22 mouse cellular contexts compared by ENCODE assay signal in the genomic region with DNA sequence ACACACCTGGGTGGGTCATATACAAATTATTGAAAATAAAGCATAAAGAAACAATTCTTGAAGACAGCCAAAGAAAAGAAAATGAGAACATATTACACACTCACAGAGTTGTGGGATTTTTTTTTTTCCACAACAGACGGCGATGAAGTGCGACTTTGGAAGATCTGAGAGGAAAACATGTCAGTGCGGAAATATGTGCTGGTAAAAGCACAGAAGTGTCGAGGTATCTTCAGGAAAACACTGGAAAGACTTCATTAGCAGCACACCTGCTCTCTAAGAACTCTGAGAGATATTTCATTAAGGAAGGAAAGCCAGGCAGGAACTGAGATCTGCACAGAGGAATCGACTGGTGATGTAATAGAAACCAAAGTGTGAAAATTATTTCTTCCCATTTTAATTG.
"Had no signal": no experiment of that assay in that cellular context is flagged by ENCODE, and none has a peak within 500 bp of the region (broad histone marks: within the 10 kb centered on the region; RNA-seq: fewer than 3 reads in every experiment).

No protein-coding gene starts in this region.

- H3K9ac ChIP-seq: limb, embryonic 13.5 days; liver, embryonic 12.5 days; liver, embryonic 15.5 days; lung, embryonic 15.5 days; midbrain, embryonic 12.5 days; midbrain, embryonic 15.5 days; neural tube, embryonic 12.5 days; neural tube, embryonic 15.5 days had no signal

- ATAC-seq: liver, embryonic 12.5 days; midbrain, embryonic 15.5 days had no signal

- H3K36me3 ChIP-seq: limb, embryonic 10.5 days; limb, embryonic 13.5 days; liver, embryonic 12.5 days; liver, embryonic 15.5 days; lung, embryonic 15.5 days; midbrain, embryonic 12.5 days; midbrain, embryonic 15.5 days; neural tube, embryonic 12.5 days; neural tube, embryonic 15.5 days had no signal

- H3K4me2 ChIP-seq: limb, embryonic 13.5 days; liver, embryonic 12.5 days; liver, embryonic 15.5 days; lung, embryonic 15.5 days; midbrain, embryonic 12.5 days; midbrain, embryonic 15.5 days; neural tube, embryonic 12.5 days; neural tube, embryonic 15.5 days had no signal

- DNase-seq: kidney, postnatal 25 days; liver; lung, adult 18-20 months; lung, postnatal 10 days; lung, postnatal 36 days; right cerebral cortex, adult 18-20 months; right cerebral cortex, postnatal 14 days; right cerebral cortex, postnatal 4 days; thymus, adult 2 months; thymus, postnatal 14 days; thymus, postnatal 4 days had no signal

- H3K9me3 ChIP-seq: limb, embryonic 10.5 days; liver, embryonic 12.5 days; liver, embryonic 15.5 days; lung, embryonic 15.5 days; midbrain, embryonic 15.5 days; neural tube, embryonic 15.5 days had no signal

- H3K4me1 ChIP-seq: limb, embryonic 13.5 days; liver, embryonic 15.5 days; lung, embryonic 15.5 days; midbrain, embryonic 15.5 days; neural tube, embryonic 12.5 days had no signal

- H3K27ac ChIP-seq: kidney, postnatal 0 days; limb, embryonic 10.5 days; limb, embryonic 13.5 days; liver, embryonic 12.5 days; liver, embryonic 15.5 days; lung, embryonic 15.5 days; midbrain, embryonic 12.5 days; midbrain, embryonic 15.5 days; neural tube, embryonic 12.5 days; neural tube, embryonic 15.5 days; stomach, postnatal 0 days had no signal

- H3K4me3 ChIP-seq: limb, embryonic 10.5 days; limb, embryonic 13.5 days; liver, embryonic 12.5 days; liver, embryonic 15.5 days; lung, embryonic 15.5 days; midbrain, embryonic 12.5 days; midbrain, embryonic 15.5 days; neural tube, embryonic 12.5 days; neural tube, embryonic 15.5 days had no signal

- H3K27me3 ChIP-seq: limb, embryonic 13.5 days; liver, embryonic 12.5 days; liver, embryonic 15.5 days; lung, embryonic 15.5 days; midbrain, embryonic 12.5 days; midbrain, embryonic 15.5 days; neural tube, embryonic 12.5 days; neural tube, embryonic 15.5 days had no signal
